Mouse (Mus musculus): ENCODE measurements around the gene Tram2. TPM values are rescaled to one million over a fixed set of nuclear protein-coding genes. Genes with fewer than 3 reads are reported as not detected.
A peak's percentile ranks its signal among the peaks of the same experiment; 100 is the strongest.

Tram2 gene
- polyA plus RNA-seq, 1 experiment: 1.9 TPM

- H3K27ac ChIP-seq (replicated peaks; ENCODE audit: low read depth, low read length): no peak overlapping the region
- H3K4me1 ChIP-seq (ENCODE audit: control insufficient read depth, insufficient read depth, insufficient read length, low read length): no peaks in the 10 kb centered on the region
- H3K4me3 ChIP-seq (ENCODE audit: insufficient read depth, low read depth, low read length): no peak overlapping the region
These were observed 38.3 kb downstream of the Tram2 start for GRCm38 (mm10) chr1:21040610-21041326.

GRCm38 (mm10) chr1:21040173-21040572, 38.9 kb downstream of the Tram2 start:
- no peak overlapping the region for H3K4me3 ChIP-seq (ENCODE audit: insufficient read depth, low read depth, low read length)
- no peak overlapping the region for H3K27ac ChIP-seq (replicated peaks; ENCODE audit: low read depth, low read length)
- no peaks in the 10 kb centered on the region for H3K4me1 ChIP-seq (ENCODE audit: control insufficient read depth, insufficient read depth, insufficient read length, low read length)

GRCm38 (mm10) chr1:21039564-21039963, 39.5 kb downstream of the Tram2 start:
- Histone ChIP-seq H3K4me1 (ENCODE audit: control insufficient read depth, insufficient read depth, insufficient read length, low read length) (no peaks in the 10 kb centered on the region), H3K4me3 (ENCODE audit: insufficient read depth, low read depth, low read length) (no peak overlapping the region), H3K27ac (replicated peaks; ENCODE audit: low read depth, low read length) (no peak overlapping the region)

GRCm38 (mm10) chr1:21037881-21038601, 41.0 kb downstream of the Tram2 start:
- H3K4me1 ChIP-seq (ENCODE audit: control insufficient read depth, insufficient read depth, insufficient read length, low read length): no peaks in the 10 kb centered on the region
- H3K4me3 ChIP-seq (ENCODE audit: insufficient read depth, low read depth, low read length): no peak overlapping the region
- H3K27ac ChIP-seq (replicated peaks; ENCODE audit: low read depth, low read length): no peak overlapping the region

- Histone ChIP-seq H3K4me3 (ENCODE audit: insufficient read depth, low read depth, low read length) (no peak overlapping the region), H3K27ac (replicated peaks; ENCODE audit: low read depth, low read length) (no peak overlapping the region), H3K4me1 (ENCODE audit: control insufficient read depth, insufficient read depth, insufficient read length, low read length) (no peaks in the 10 kb centered on the region)
These were observed 43.2 kb downstream of the Tram2 start for GRCm38 (mm10) chr1:21035878-21036277.

GRCm38 (mm10) chr1:21033792-21034119, 45.3 kb downstream of the Tram2 start:
- H3K4me1 ChIP-seq (ENCODE audit: control insufficient read depth, insufficient read depth, insufficient read length, low read length): no peaks in the 10 kb centered on the region
- H3K4me3 ChIP-seq (ENCODE audit: insufficient read depth, low read depth, low read length): no peak overlapping the region
- H3K27ac ChIP-seq (replicated peaks; ENCODE audit: low read depth, low read length): no peak overlapping the region

- H3K4me3 ChIP-seq (ENCODE audit: insufficient read depth, low read depth, low read length): no peak overlapping the region
- H3K27ac ChIP-seq (replicated peaks; ENCODE audit: low read depth, low read length): no peak overlapping the region
- H3K4me1 ChIP-seq (ENCODE audit: control insufficient read depth, insufficient read depth, insufficient read length, low read length): no peaks in the 10 kb centered on the region
These were observed 45.8 kb downstream of the Tram2 start for GRCm38 (mm10) chr1:21033065-21033791.

- Histone ChIP-seq H3K4me1 (ENCODE audit: control insufficient read depth, insufficient read depth, insufficient read length, low read length) (no peaks in the 10 kb centered on the region), H3K27ac (replicated peaks; ENCODE audit: low read depth, low read length) (no peak overlapping the region), H3K4me3 (ENCODE audit: insufficient read depth, low read depth, low read length) (no peak overlapping the region)
These were observed 47.4 kb downstream of the Tram2 start for GRCm38 (mm10) chr1:21031650-21032049.

- no peak overlapping the region for H3K27ac ChIP-seq (replicated peaks; ENCODE audit: low read depth, low read length)
- H3K4me3 ChIP-seq (ENCODE audit: insufficient read depth, low read depth, low read length): no peak overlapping the region
- H3K4me1 ChIP-seq (ENCODE audit: control insufficient read depth, insufficient read depth, insufficient read length, low read length): no peaks in the 10 kb centered on the region
These were observed 50.0 kb downstream of the Tram2 start for GRCm38 (mm10) chr1:21029000-21029399.

- Histone ChIP-seq H3K27ac (replicated peaks; ENCODE audit: low read depth, low read length) (no peak overlapping the region), H3K4me3 (ENCODE audit: insufficient read depth, low read depth, low read length) (no peak overlapping the region), H3K4me1 (ENCODE audit: control insufficient read depth, insufficient read depth, insufficient read length, low read length) (no peaks in the 10 kb centered on the region)
These were observed 52.5 kb downstream of the Tram2 start for GRCm38 (mm10) chr1:21026534-21026933.

- H3K4me1 ChIP-seq (ENCODE audit: control insufficient read depth, insufficient read depth, insufficient read length, low read length): no peaks in the 10 kb centered on the region
- no peak overlapping the region for H3K4me3 ChIP-seq (ENCODE audit: insufficient read depth, low read depth, low read length)
- H3K27ac ChIP-seq (replicated peaks; ENCODE audit: low read depth, low read length): no peak overlapping the region
These were observed 53.8 kb downstream of the Tram2 start for GRCm38 (mm10) chr1:21025203-21025602.

GRCm38 (mm10) chr1:21023101-21023500, 55.9 kb downstream of the Tram2 start:
- H3K27ac ChIP-seq (replicated peaks; ENCODE audit: low read depth, low read length): no peak overlapping the region
- H3K4me3 ChIP-seq (ENCODE audit: insufficient read depth, low read depth, low read length): no peak overlapping the region
- no peaks in the 10 kb centered on the region for H3K4me1 ChIP-seq (ENCODE audit: control insufficient read depth, insufficient read depth, insufficient read length, low read length)

GRCm38 (mm10) chr1:21014463-21014862, 64.6 kb downstream of the Tram2 start:
- Histone ChIP-seq H3K27ac (replicated peaks; ENCODE audit: low read depth, low read length) (peak overlapping the region; percentile 45; the same call in 1 of the 2 replicates), H3K4me1 (ENCODE audit: control insufficient read depth, insufficient read depth, insufficient read length, low read length) (peaks cover 3% of the 10 kb centered on the region; the same call in 1 of the 2 replicates), H3K4me3 (ENCODE audit: insufficient read depth, low read depth, low read length) (no peak overlapping the region)

GRCm38 (mm10) chr1:21010282-21010800, 68.7 kb downstream of the Tram2 start:
- Histone ChIP-seq H3K4me3 (ENCODE audit: insufficient read depth, low read depth, low read length) (no peak overlapping the region), H3K27ac (replicated peaks; ENCODE audit: low read depth, low read length) (no peak overlapping the region), H3K4me1 (ENCODE audit: control insufficient read depth, insufficient read depth, insufficient read length, low read length) (peaks cover 11% of the 10 kb centered on the region)

GRCm38 (mm10) chr1:21008891-21009290, 70.1 kb downstream of the Tram2 start:
- Histone ChIP-seq H3K4me3 (ENCODE audit: insufficient read depth, low read depth, low read length) (no peak overlapping the region), H3K4me1 (ENCODE audit: control insufficient read depth, insufficient read depth, insufficient read length, low read length) (peaks cover 8% of the 10 kb centered on the region), H3K27ac (replicated peaks; ENCODE audit: low read depth, low read length) (peak overlapping the region; percentile 79)
